Mouse (Mus musculus): ENCODE data around the gene Serpinb1a.
"Not testable (repeated sequence)": the region's sequence is repeated elsewhere in the genome, so short reads cannot be mapped to it uniquely, and the experiment has no call there.

The Serpinb1a gene

GRCm38 (mm10) chr13:32850668-32851404, at the start of gene Serpinb1a:
Serpinb1a (minus strand) TSS chr13:32851185.
- DNase-seq (ENCODE audit: low spot score), result no peak

GRCm38 (mm10) chr13:32900639-32901038, 49.7 kb upstream of the Serpinb1a start:
- peak; percentile 75 for DNase-seq (ENCODE audit: low spot score)

- DNase-seq (ENCODE audit: low spot score), result not testable (repeated sequence)
Measured at GRCm38 (mm10) chr13:32899114-32899513, 48.1 kb upstream of the Serpinb1a start.

GRCm38 (mm10) chr13:32898111-32898510, 47.1 kb upstream of the Serpinb1a start, which contains the start of gene Serpinb1c:
Serpinb1c (minus strand) TSS chr13:32898211.
- no peak for DNase-seq (ENCODE audit: low spot score)

- no peak for DNase-seq (ENCODE audit: low spot score)
Measured at GRCm38 (mm10) chr13:32896931-32897330, 45.9 kb upstream of the Serpinb1a start.

- no peak for DNase-seq (ENCODE audit: low spot score)
Measured at GRCm38 (mm10) chr13:32884755-32885154, 33.8 kb upstream of the Serpinb1a start.

GRCm38 (mm10) chr13:32873862-32874261, 22.9 kb upstream of the Serpinb1a start:
- DNase-seq (ENCODE audit: low spot score), result no peak

GRCm38 (mm10) chr13:32868843-32869242, 17.9 kb upstream of the Serpinb1a start:
- DNase-seq (ENCODE audit: low spot score), result no peak

- DNase-seq (ENCODE audit: low spot score), result not testable (repeated sequence)
Measured at GRCm38 (mm10) chr13:32868233-32868632, 17.2 kb upstream of the Serpinb1a start.

- DNase-seq (ENCODE audit: low spot score), result peak; percentile 9
Measured at GRCm38 (mm10) chr13:32867030-32867429, 16.0 kb upstream of the Serpinb1a start.

- DNase-seq (ENCODE audit: low spot score), result peak; percentile 86
Measured at GRCm38 (mm10) chr13:32866484-32866883, 15.5 kb upstream of the Serpinb1a start.

GRCm38 (mm10) chr13:32865591-32865990, 14.6 kb upstream of the Serpinb1a start:
- peak; percentile 9 for DNase-seq (ENCODE audit: low spot score)

GRCm38 (mm10) chr13:32864529-32864928, 13.5 kb upstream of the Serpinb1a start:
- not testable (repeated sequence) for DNase-seq (ENCODE audit: low spot score)

- DNase-seq (ENCODE audit: low spot score), result no peak
Measured at GRCm38 (mm10) chr13:32863456-32863855, 12.5 kb upstream of the Serpinb1a start.

GRCm38 (mm10) chr13:32860821-32861220, 9.8 kb upstream of the Serpinb1a start:
- no peak for DNase-seq (ENCODE audit: low spot score)

GRCm38 (mm10) chr13:32853073-32853472, 2.1 kb upstream of the Serpinb1a start:
- no peak for DNase-seq (ENCODE audit: low spot score)

- no peak for DNase-seq (ENCODE audit: low spot score)
Measured at GRCm38 (mm10) chr13:32852539-32852938, 1.6 kb upstream of the Serpinb1a start.

- DNase-seq (ENCODE audit: low spot score), result peak; percentile 79
Measured at GRCm38 (mm10) chr13:32851967-32852366, 982 bp upstream of the Serpinb1a start.

GRCm38 (mm10) chr13:32850156-32850555, 829 bp downstream of the Serpinb1a start:
- DNase-seq (ENCODE audit: low spot score), result no peak

- DNase-seq (ENCODE audit: low spot score), result no peak
Measured at GRCm38 (mm10) chr13:32849531-32850123, 1.4 kb downstream of the Serpinb1a start.

GRCm38 (mm10) chr13:32849092-32849491, 1.9 kb downstream of the Serpinb1a start:
- DNase-seq (ENCODE audit: low spot score), result no peak

GRCm38 (mm10) chr13:32846221-32846620, 4.8 kb downstream of the Serpinb1a start:
- DNase-seq (ENCODE audit: low spot score), result no peak

GRCm38 (mm10) chr13:32841349-32841748, 9.6 kb downstream of the Serpinb1a start:
- no peak for DNase-seq (ENCODE audit: low spot score)
